Mouse (Mus musculus) heart, postnatal 0 days (tissue): ENCODE measurements around the gene Trip12.

ENCODE experiments used
- CTCF ChIP-seq: IDR thresholded peaks from 2 replicates; pipeline ENCODE4 v1.5.1; 2016; ENCODE audit warnings: antibody characterized with exemption, control low read depth, low read depth
- EP300 ChIP-seq: IDR thresholded peaks from 2 replicates; pipeline ENCODE4 v1.6.1; 2016; ENCODE audit warnings: antibody characterized with exemption, low read depth

GRCm38 (mm10) chr1:84709810-84710785 is 130.2 kb downstream of the Trip12 start:
- no peak for TF ChIP-seq CTCF
- TF ChIP-seq EP300, result no peak
